Mouse (Mus musculus) liver, postnatal 0 days (tissue): ENCODE measurements around the gene Aire.

Source experiments
- CTCF ChIP-seq: sonication (generic); IDR thresholded peaks from 2 replicates; pipeline ENCODE4 v1.5.1; 2016; ENCODE audit warnings: antibody characterized with exemption, low read depth
- EP300 ChIP-seq: IDR thresholded peaks from 2 replicates; pipeline ENCODE4 v1.6.1; 2016; ENCODE audit warnings: antibody characterized with exemption, low read depth, mild to moderate bottlenecking

- TF ChIP-seq CTCF, result no peak
- TF ChIP-seq EP300, result no peak
Observed at GRCm38 (mm10) chr10:78000200-78000599, 43.2 kb downstream of the Aire start.
